In genomic region chr9:96861092-96861487, GRCm38 (mm10) we compare ENCODE assay signal across 14 mouse cellular contexts. TPM values are rescaled to one million over a fixed set of nuclear protein-coding genes. Genes with fewer than 3 reads are reported as not detected.
A peak's percentile ranks its signal among the peaks of the same experiment; 100 is the strongest.
DNase-seq lines count a peak whose midpoint lies in the region; ATAC-seq lines count a peak whose summit lies in the region.
"Had no signal": no experiment of that assay in that cellular context is flagged by ENCODE, and none has a peak within 500 bp of the region (broad histone marks: within the 10 kb centered on the region; RNA-seq: fewer than 3 reads in every experiment).

No protein-coding gene starts in this region.

- peak; percentile 15; the same call in 1 of the 2 replicates for ATAC-seq in granulocyte monocyte progenitor cell, adult 5-6 weeks (replicated peaks; ENCODE audit: poor library complexity, severe bottlenecking)
- no peak for ATAC-seq in limb, embryonic 15.5 days (ENCODE audit: insufficient number of reproducible peaks, low FRiP score, low TSS enrichment, low read depth)
- ATAC-seq: forebrain, embryonic 16.5 days had no signal

- 90% methylated on average over 10 of the region's 10 CpGs for WGBS in embryonic facial prominence, embryonic 10.5 days
- 67% methylated on average over 10 of the region's 10 CpGs for WGBS in limb, embryonic 15.5 days

- H3K27ac ChIP-seq in embryonic facial prominence, embryonic 10.5 days (replicated peaks) = peak overlapping the region; percentile 75
- peak overlapping the region; percentile 9; the same call in 1 of the 2 replicates for H3K27ac ChIP-seq in limb, embryonic 15.5 days
- H3K27ac ChIP-seq: heart, adult 2 months; lung, embryonic 15.5 days had no signal

- no peaks in the 10 kb centered on the region for H3K27me3 ChIP-seq in embryonic facial prominence, embryonic 10.5 days (replicated peaks; ENCODE audit: low read depth, poor library complexity, severe bottlenecking)
- H3K27me3 ChIP-seq in limb, embryonic 15.5 days = no peaks in the 10 kb centered on the region
- H3K27me3 ChIP-seq: lung, embryonic 15.5 days had no signal

- H3K4me2 ChIP-seq in limb, embryonic 15.5 days = no peak overlapping the region
- H3K4me2 ChIP-seq: lung, embryonic 15.5 days had no signal

- peaks cover 44% of the 10 kb centered on the region for H3K4me1 ChIP-seq in embryonic facial prominence, embryonic 10.5 days
- H3K4me1 ChIP-seq in limb, embryonic 15.5 days = peaks cover 28% of the 10 kb centered on the region
- H3K4me1 ChIP-seq: lung, embryonic 15.5 days had no signal

- H3K9ac ChIP-seq in limb, embryonic 15.5 days = no peak overlapping the region
- H3K9ac ChIP-seq: lung, embryonic 15.5 days had no signal

- DNase-seq in left cerebral cortex, adult 18-20 months (ENCODE audit: low spot score in 2 of 2) = peak; percentile 43
- DNase-seq in left cerebral cortex, postnatal 4 days = no peak
- DNase-seq in embryonic facial prominence, embryonic 10.5 days (ENCODE audit: low spot score) = no peak
- no peak for DNase-seq in cerebellum, postnatal 14 days
- DNase-seq in ovary, postnatal 36 days (ENCODE audit: low spot score) = no peak
- DNase-seq in layer of hippocampus, postnatal 36 days = no peak
- DNase-seq: kidney, postnatal 36 days; thymus, postnatal 14 days had no signal

- intact Hi-C loops in left cerebral cortex, postnatal 4 days (cut with DNase I) = no loop called here

- H3K36me3 ChIP-seq in embryonic facial prominence, embryonic 10.5 days (replicated peaks) = no peaks in the 10 kb centered on the region
- H3K36me3 ChIP-seq in limb, embryonic 15.5 days = no peaks in the 10 kb centered on the region
- H3K36me3 ChIP-seq: lung, embryonic 15.5 days had no signal

- no peaks in the 10 kb centered on the region for H3K9me3 ChIP-seq in embryonic facial prominence, embryonic 10.5 days
- no peaks in the 10 kb centered on the region for H3K9me3 ChIP-seq in limb, embryonic 15.5 days
- H3K9me3 ChIP-seq: lung, embryonic 15.5 days had no signal

- H3K4me3 ChIP-seq in embryonic facial prominence, embryonic 10.5 days = no peak overlapping the region
- no peak overlapping the region for H3K4me3 ChIP-seq in limb, embryonic 15.5 days
- H3K4me3 ChIP-seq: heart, adult 2 months; lung, embryonic 15.5 days; myocyte had no signal

RNA-seq across cellular contexts. Expression of gene Pxylp1, which starts 31.4 kb away (rescaled TPM):
- 10 to 100 TPM; 19.4 to 21.3 TPM for total RNA-seq in left cerebral cortex, adult 18-20 months (2021)
- 10 to 100 TPM; 19.1 to 20.7 TPM for total RNA-seq in left cerebral cortex, postnatal 4 days (2021)
- polyA plus RNA-seq in embryonic facial prominence, embryonic 10.5 days (2016; fragmentation: Nextera tagmentation; extraction: Ambion mirVana) = 16.7 and 17.5 TPM in 2 replicates
- total RNA-seq in granulocyte monocyte progenitor cell, adult 5-6 weeks (2014; fragmentation: Nextera tagmentation) = 78.2 and 85.4 TPM in 2 replicates
- total RNA-seq in granulocyte monocyte progenitor cell, adult 5-6 weeks (2017) = 60.4 and 80.7 TPM in 2 replicates
- 26.4 and 27.9 TPM in 2 replicates for polyA plus RNA-seq in limb, embryonic 15.5 days (2015; fragmentation: Nextera tagmentation; extraction: Ambion mirVana)
- total RNA-seq in layer of hippocampus, postnatal 36 days (2021) = 10 to 100 TPM; 19.7 to 20.3 TPM

Comparison
In these comparisons a context has a peak if more than half of its experiments do, and no peak if none do; other contexts are left out.
1. DNase-seq: peak in left cerebral cortex, adult 18-20 months (2 of 2); none in left cerebral cortex, postnatal 4 days (single experiment), embryonic facial prominence, embryonic 10.5 days (single experiment), cerebellum, postnatal 14 days (0 of 2), ovary, postnatal 36 days (single experiment) and layer of hippocampus, postnatal 36 days (0 of 2).